In genomic region chr10:37016200-37016599, GRCm38 (mm10) we compare ENCODE assay signal across 16 mouse cellular contexts.
"Had no signal": no experiment of that assay in that cellular context is flagged by ENCODE, and none has a peak within 500 bp of the region (broad histone marks: within the 10 kb centered on the region; RNA-seq: fewer than 3 reads in every experiment).

No protein-coding gene starts in this region.

- ATAC-seq: liver, postnatal 0 days; midbrain, embryonic 13.5 days; midbrain, embryonic 15.5 days had no signal

- DNase-seq: liver, postnatal 0 days; lung, adult 2 months; lung, postnatal 10 days; right cerebral cortex, postnatal 14 days; thymus, adult 18-20 months; thymus, postnatal 14 days; thymus, postnatal 36 days had no signal

- H3K27ac ChIP-seq: lung, embryonic 15.5 days; macrophage; midbrain, embryonic 13.5 days; midbrain, embryonic 15.5 days; neural tube, embryonic 12.5 days; stomach, embryonic 15.5 days; stomach, postnatal 0 days had no signal

- H3K9me3 ChIP-seq: lung, embryonic 15.5 days; megakaryocyte, embryonic 14.5 days; midbrain, embryonic 13.5 days; midbrain, embryonic 15.5 days; neural tube, embryonic 12.5 days; stomach, embryonic 15.5 days had no signal

- H3K36me3 ChIP-seq: lung, embryonic 15.5 days; midbrain, embryonic 13.5 days; midbrain, embryonic 15.5 days; neural tube, embryonic 12.5 days; stomach, embryonic 15.5 days had no signal

- H3K27me3 ChIP-seq: lung, embryonic 15.5 days; megakaryocyte, embryonic 14.5 days; midbrain, embryonic 13.5 days; midbrain, embryonic 15.5 days; neural tube, embryonic 12.5 days; stomach, embryonic 15.5 days had no signal

- H3K4me3 ChIP-seq: lung, embryonic 15.5 days; megakaryocyte, embryonic 14.5 days; midbrain, embryonic 13.5 days; midbrain, embryonic 15.5 days; neural tube, embryonic 12.5 days; stomach, embryonic 15.5 days had no signal

- H3K4me2 ChIP-seq: lung, embryonic 15.5 days; midbrain, embryonic 11.5 days; midbrain, embryonic 13.5 days; midbrain, embryonic 15.5 days; neural tube, embryonic 12.5 days; stomach, embryonic 15.5 days had no signal

- H3K4me1 ChIP-seq: lung, embryonic 15.5 days; megakaryocyte, embryonic 14.5 days; midbrain, embryonic 13.5 days; midbrain, embryonic 15.5 days; neural tube, embryonic 12.5 days; stomach, embryonic 15.5 days had no signal

- H3K9ac ChIP-seq: liver, postnatal 0 days; lung, embryonic 15.5 days; midbrain, embryonic 13.5 days; midbrain, embryonic 15.5 days; neural tube, embryonic 12.5 days; stomach, embryonic 15.5 days had no signal
